Mouse (Mus musculus) activated CD4-positive, CD25-positive, alpha-beta regulatory T cell, adult 4 months (primary cell): ENCODE measurements at regions not wholly inside any gene's neighbourhood (a gene's known extent, or its start where the extent isn't known, plus 50 kb on each side); places are given as distances from the start of the nearest gene placed in this dataset.

Experiments
- ATAC-seq: one replicate; pipeline ENCODE4 v1.8.0; 2017

GRCm38 (mm10) chr7:83077919-83078265 is 210.8 kb downstream of the Mex3b start:
- ATAC-seq, result no peak

- ATAC-seq, result no peak
These were observed 211.6 kb downstream of the Mex3b start for GRCm38 (mm10) chr7:83078695-83079094.

GRCm38 (mm10) chr7:83079842-83080241 is 212.7 kb downstream of the Mex3b start:
- ATAC-seq, result no peak

GRCm38 (mm10) chr7:83084496-83085082 is 217.5 kb downstream of the Mex3b start:
- ATAC-seq, result no peak

- no peak for ATAC-seq
These were observed 218.5 kb downstream of the Mex3b start for GRCm38 (mm10) chr7:83085547-83086158.

- no peak for ATAC-seq
These were observed 220.3 kb downstream of the Mex3b start for GRCm38 (mm10) chr7:83087408-83087807.

GRCm38 (mm10) chr7:83088125-83088524 is 221.0 kb downstream of the Mex3b start:
- ATAC-seq, result no peak

- no peak for ATAC-seq
These were observed 222.3 kb downstream of the Mex3b start for GRCm38 (mm10) chr7:83089330-83089982.

- no peak for ATAC-seq
These were observed 226.8 kb downstream of the Mex3b start for GRCm38 (mm10) chr7:83093923-83094355.

- no peak for ATAC-seq
These were observed 227.8 kb downstream of the Mex3b start for GRCm38 (mm10) chr7:83094899-83095298.

GRCm38 (mm10) chr7:83095593-83095992 is 228.5 kb downstream of the Mex3b start:
- no peak for ATAC-seq

- ATAC-seq, result no peak
These were observed 237.3 kb downstream of the Mex3b start for GRCm38 (mm10) chr7:83104426-83104825.

- no peak for ATAC-seq
These were observed 238.5 kb downstream of the Mex3b start for GRCm38 (mm10) chr7:83105672-83106071.

GRCm38 (mm10) chr7:83111217-83111823 is 244.2 kb downstream of the Mex3b start:
- ATAC-seq, result no peak

- ATAC-seq, result peak; percentile 77
These were observed 249.4 kb downstream of the Mex3b start for GRCm38 (mm10) chr7:83116487-83116886.

- no peak for ATAC-seq
These were observed 249.9 kb downstream of the Mex3b start for GRCm38 (mm10) chr7:83117065-83117464.

- ATAC-seq, result no peak
These were observed 259.1 kb downstream of the Mex3b start for GRCm38 (mm10) chr7:83126196-83126595.

- no peak for ATAC-seq
These were observed 273.1 kb downstream of the Mex3b start for GRCm38 (mm10) chr7:83140216-83140615.

- ATAC-seq, result no peak
These were observed 273.5 kb downstream of the Mex3b start for GRCm38 (mm10) chr7:83140658-83141057.

- ATAC-seq, result peak; percentile 70
These were observed 276.9 kb downstream of the Mex3b start for GRCm38 (mm10) chr7:83144018-83144417.

- no peak for ATAC-seq
These were observed 278.4 kb downstream of the Mex3b start for GRCm38 (mm10) chr7:83145551-83145950.

- no peak for ATAC-seq
These were observed 294.1 kb downstream of the Mex3b start for GRCm38 (mm10) chr7:83161226-83161625.

- ATAC-seq, result no peak
These were observed 295.7 kb downstream of the Mex3b start for GRCm38 (mm10) chr7:83162868-83163267.

GRCm38 (mm10) chr7:83179403-83179802 is 312.3 kb downstream of the Mex3b start:
- ATAC-seq, result no peak
